Mouse (Mus musculus) hindbrain, embryonic 10.5 days (tissue): ENCODE data around the gene Tspan9. TPM values are rescaled to one million over a fixed set of nuclear protein-coding genes. Genes with fewer than 3 reads are reported as not detected.

Source experiments
- DNase-seq: peaks from one replicate; pipeline ENCODE4 v3.0.0-alpha.2; 2017; ENCODE audit warnings: low spot score
- H3K27ac ChIP-seq: fragments of 300-500 bp; sonication (generic); 2 replicates; pipeline ENCODE4 v1.5.1; 2016; ENCODE audit warnings: mild to moderate bottlenecking, moderate library complexity
- H3K27me3 ChIP-seq: fragments of 300-500 bp; sonication (generic); 2 replicates; pipeline ENCODE4 v1.6.1; 2016; ENCODE audit warnings: mild to moderate bottlenecking; ENCODE audit not compliant: poor library complexity, insufficient read depth, severe bottlenecking
- H3K36me3 ChIP-seq: fragments of 300-500 bp; sonication (generic); 2 replicates; pipeline ENCODE4 v1.6.1; 2016; ENCODE audit warnings: mild to moderate bottlenecking, moderate library complexity
- H3K4me1 ChIP-seq: fragments of 300-500 bp; sonication (generic); replicated peaks from 2 replicates; pipeline ENCODE4 v1.6.1; 2016; ENCODE audit warnings: mild to moderate bottlenecking
- H3K4me3 ChIP-seq: fragments of 300-500 bp; sonication (generic); 2 replicates; pipeline ENCODE4 v1.5.1; 2016; ENCODE audit warnings: mild to moderate bottlenecking, moderate library complexity
- H3K9me3 ChIP-seq: fragments of 300-500 bp; sonication (generic); 2 replicates; pipeline ENCODE4 v1.6.1; 2016; ENCODE audit warnings: mild to moderate bottlenecking, moderate library complexity
- WGBS: fragments of 180-500 bp; shearing (Covaris S2); methylation state at CpG from one replicate; pipeline ENCODE4 v1.1.7; 2016; 5-methylcytosine and 5-hydroxymethylcytosine counted together
- polyA plus RNA-seq: library from polyadenylated mRNA; unstranded; fragments of >200 nt; fragmentation: Nextera tagmentation; extraction: Ambion mirVana; gene quantifications from 2 replicates; pipeline ENCODE4 v1.2.1, GENCODE M21; 2016

Gene Tspan9
- polyA plus RNA-seq, 1 experiment from 2014 or later, result 65.7 TPM

GRCm38 (mm10) chr6:128078508-128078907, 64.9 kb downstream of the Tspan9 start:
- H3K36me3 ChIP-seq, result 0 out of 2 replicates have a peak, but pooled peaks cover 7% of the 10 kb centered on the region
- H3K27ac ChIP-seq, result peak overlapping the region; percentile 36; the same call in 1 of the 2 replicates
- H3K4me3 ChIP-seq, result no peak overlapping the region
- no peak for DNase-seq
- WGBS, result 56% methylated on average over 4 of the region's 4 CpGs
- no peaks in the 10 kb centered on the region for H3K9me3 ChIP-seq
- H3K27me3 ChIP-seq, result no peaks in the 10 kb centered on the region
- peaks cover 58% of the 10 kb centered on the region for H3K4me1 ChIP-seq

- WGBS, result 89% methylated on average over 21 of the region's 21 CpGs
- H3K36me3 ChIP-seq, result 0 out of 2 replicates have a peak, but pooled peaks cover 7% of the 10 kb centered on the region
- H3K27me3 ChIP-seq, result no peaks in the 10 kb centered on the region
- no peak for DNase-seq
- no peak overlapping the region for H3K27ac ChIP-seq
- H3K4me3 ChIP-seq, result no peak overlapping the region
- H3K4me1 ChIP-seq, result peaks cover 66% of the 10 kb centered on the region
- no peaks in the 10 kb centered on the region for H3K9me3 ChIP-seq
Measured at GRCm38 (mm10) chr6:128076104-128077020, 67.0 kb downstream of the Tspan9 start.

- WGBS, result 77% methylated on average over 5 of the region's 5 CpGs
- Histone ChIP-seq H3K4me3 (no peak overlapping the region), H3K36me3 (0 out of 2 replicates have a peak, but pooled peaks cover 7% of the 10 kb centered on the region), H3K27me3 (no peaks in the 10 kb centered on the region), H3K9me3 (no peaks in the 10 kb centered on the region), H3K4me1 (peaks cover 75% of the 10 kb centered on the region), H3K27ac (no peak overlapping the region)
- no peak for DNase-seq
Measured at GRCm38 (mm10) chr6:128075453-128076003, 67.9 kb downstream of the Tspan9 start.

GRCm38 (mm10) chr6:128070921-128071558, 72.4 kb downstream of the Tspan9 start:
- H3K27ac ChIP-seq, result peak overlapping the region; percentile 25; the same call in 1 of the 2 replicates
- H3K27me3 ChIP-seq, result no peaks in the 10 kb centered on the region
- 80% methylated on average over 12 of the region's 12 CpGs for WGBS
- no peak overlapping the region for H3K4me3 ChIP-seq
- H3K9me3 ChIP-seq, result no peaks in the 10 kb centered on the region
- H3K4me1 ChIP-seq, result peaks cover 63% of the 10 kb centered on the region
- H3K36me3 ChIP-seq, result no peaks in the 10 kb centered on the region
- DNase-seq, result no peak

- Histone ChIP-seq H3K27me3 (no peaks in the 10 kb centered on the region), H3K27ac (peak overlapping the region; percentile 25; the same call in 1 of the 2 replicates), H3K4me3 (no peak overlapping the region), H3K36me3 (no peaks in the 10 kb centered on the region), H3K4me1 (peaks cover 63% of the 10 kb centered on the region), H3K9me3 (no peaks in the 10 kb centered on the region)
- no peak for DNase-seq
- 87% methylated on average over 19 of the region's 19 CpGs for WGBS
Measured at GRCm38 (mm10) chr6:128070072-128070872, 73.1 kb downstream of the Tspan9 start.

- no peak for DNase-seq
- H3K4me1 ChIP-seq, result peaks cover 55% of the 10 kb centered on the region
- no peaks in the 10 kb centered on the region for H3K36me3 ChIP-seq
- 0 out of 2 replicates have a peak overlapping the region, but pooled peaks have one; percentile 6 for H3K27ac ChIP-seq
- no peak overlapping the region for H3K4me3 ChIP-seq
- no peaks in the 10 kb centered on the region for H3K9me3 ChIP-seq
- no peaks in the 10 kb centered on the region for H3K27me3 ChIP-seq
- WGBS, result 89% methylated on average over 8 of the region's 8 CpGs
Measured at GRCm38 (mm10) chr6:128068144-128068543, 75.2 kb downstream of the Tspan9 start.

- peak; percentile 60 for DNase-seq
- H3K27me3 ChIP-seq, result no peaks in the 10 kb centered on the region
- no peaks in the 10 kb centered on the region for H3K9me3 ChIP-seq
- peaks cover 44% of the 10 kb centered on the region for H3K4me1 ChIP-seq
- WGBS, result 22% methylated on average over 7 of the region's 7 CpGs
- peak overlapping the region; percentile 80 for H3K27ac ChIP-seq
- no peaks in the 10 kb centered on the region; the same call in 1 of the 2 replicates for H3K36me3 ChIP-seq
- H3K4me3 ChIP-seq, result no peak overlapping the region
Measured at GRCm38 (mm10) chr6:128065982-128066381, 77.4 kb downstream of the Tspan9 start.

- WGBS, result 90% methylated on average over 1 of the region's 1 CpGs
- no peaks in the 10 kb centered on the region; the same call in 1 of the 2 replicates for H3K36me3 ChIP-seq
- H3K27me3 ChIP-seq, result no peaks in the 10 kb centered on the region
- no peak for DNase-seq
- H3K9me3 ChIP-seq, result no peaks in the 10 kb centered on the region
- peaks cover 38% of the 10 kb centered on the region for H3K4me1 ChIP-seq
- H3K27ac ChIP-seq, result no peak overlapping the region
- H3K4me3 ChIP-seq, result no peak overlapping the region
Measured at GRCm38 (mm10) chr6:128063501-128063900, 79.9 kb downstream of the Tspan9 start.

GRCm38 (mm10) chr6:128062784-128063183, 80.6 kb downstream of the Tspan9 start:
- H3K27ac ChIP-seq, result no peak overlapping the region
- DNase-seq, result no peak
- no peak overlapping the region for H3K4me3 ChIP-seq
- H3K36me3 ChIP-seq, result no peaks in the 10 kb centered on the region; the same call in 1 of the 2 replicates
- 83% methylated on average over 6 of the region's 6 CpGs for WGBS
- peaks cover 39% of the 10 kb centered on the region for H3K4me1 ChIP-seq
- H3K27me3 ChIP-seq, result no peaks in the 10 kb centered on the region
- no peaks in the 10 kb centered on the region for H3K9me3 ChIP-seq

- WGBS, result 92% methylated on average over 13 of the region's 13 CpGs
- no peak for DNase-seq
- Histone ChIP-seq H3K9me3 (no peaks in the 10 kb centered on the region), H3K4me3 (no peak overlapping the region), H3K27me3 (no peaks in the 10 kb centered on the region), H3K4me1 (peaks cover 39% of the 10 kb centered on the region), H3K27ac (no peak overlapping the region), H3K36me3 (no peaks in the 10 kb centered on the region; the same call in 1 of the 2 replicates)
Measured at GRCm38 (mm10) chr6:128062216-128062615, 81.2 kb downstream of the Tspan9 start.

GRCm38 (mm10) chr6:128061342-128061741, 82.1 kb downstream of the Tspan9 start:
- Histone ChIP-seq H3K9me3 (no peaks in the 10 kb centered on the region), H3K27ac (no peak overlapping the region), H3K4me1 (peaks cover 30% of the 10 kb centered on the region), H3K4me3 (no peak overlapping the region), H3K36me3 (no peaks in the 10 kb centered on the region; the same call in 1 of the 2 replicates), H3K27me3 (no peaks in the 10 kb centered on the region)
- no peak for DNase-seq
- WGBS, result 86% methylated on average over 5 of the region's 5 CpGs

GRCm38 (mm10) chr6:128058570-128058969, 84.8 kb downstream of the Tspan9 start:
- 33% methylated on average over 9 of the region's 9 CpGs for WGBS
- no peaks in the 10 kb centered on the region for H3K9me3 ChIP-seq
- H3K36me3 ChIP-seq, result no peaks in the 10 kb centered on the region; the same call in 1 of the 2 replicates
- H3K4me3 ChIP-seq, result no peak overlapping the region
- H3K27ac ChIP-seq, result no peak overlapping the region
- H3K4me1 ChIP-seq, result peaks cover 23% of the 10 kb centered on the region
- no peak for DNase-seq
- no peaks in the 10 kb centered on the region for H3K27me3 ChIP-seq
